Mouse (Mus musculus): Measurements from ENCODE around the gene Gab3.

DNA sequence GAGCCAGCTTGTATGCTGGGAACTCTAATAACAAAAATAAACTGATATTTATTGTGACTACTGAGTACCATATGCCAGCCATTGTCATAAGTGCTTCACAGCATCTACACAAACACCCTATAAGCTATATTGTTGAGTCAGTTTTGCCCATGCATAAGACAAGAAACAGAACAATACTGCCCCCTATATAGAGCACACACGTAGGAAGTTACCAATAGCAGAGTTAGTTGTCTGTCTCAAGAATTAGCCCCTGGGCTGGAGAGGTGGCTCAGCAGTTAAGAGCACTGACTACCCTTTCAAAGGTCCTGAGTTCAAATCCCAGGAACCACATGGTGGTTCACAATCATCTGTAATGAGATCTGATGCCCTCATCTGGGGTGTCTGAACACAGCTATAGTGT is 396 bp upstream of the Gab3 start:
- TF ChIP-seq USF1 (IDR thresholded peaks at IDR 0.05; ENCODE audit: low read depth) (no peak), CTCF (IDR thresholded peaks at IDR 0.05; ENCODE audit: control insufficient read depth, insufficient read depth, insufficient read length) (no peak), MAX (IDR thresholded peaks at IDR 0.05) (no peak), MYOG (IDR thresholded peaks at IDR 0.05; ENCODE audit: control insufficient read depth, extremely low read depth, insufficient read length) (no peak), CEBPB (IDR thresholded peaks at IDR 0.05; ENCODE audit: low read depth) (no peak)

Measured in C2C12 (cell line).